Mouse (Mus musculus): ENCODE data around the gene Tbc1d4. TPM values are rescaled to one million over a fixed set of nuclear protein-coding genes. Genes with fewer than 3 reads are reported as not detected.

Gene Tbc1d4
- 2.6 and 3.2 TPM in 2 replicates for total RNA-seq (2014; rRNA removed)
- polyA plus RNA-seq (2012; rRNA removed): 0.82 and 1.0 TPM in 2 replicates

GRCm38 (mm10) chr14:101608519-101609368 is at the start of gene Tbc1d4:
Gene Tbc1d4, minus strand, starts transcription at chr14:101609191.
- 1% methylated on average over 61 of the region's 62 CpGs for WGBS
- H3K4me1 ChIP-seq (ENCODE audit: control insufficient read depth, insufficient read depth, low read length): 0 out of 2 replicates have a peak, but pooled peaks cover 1% of the 10 kb centered on the region
- H3K36me3 ChIP-seq (ENCODE audit: control insufficient read depth, insufficient read depth, low read length): no peaks in the 10 kb centered on the region
- peak within 1 kb of the TSS; percentile 59 for H3K27ac ChIP-seq (replicated peaks; ENCODE audit: insufficient read depth, low read depth, low read length)
- peak within 1 kb of the TSS; percentile 87 for H3K4me3 ChIP-seq (ENCODE audit: insufficient read depth, low read depth, low read length)
- DNase-seq (ENCODE audit: extremely low read depth, low read depth, low spot score): peak; percentile 77
- no peaks in the 10 kb centered on the region for H3K27me3 ChIP-seq (ENCODE audit: control insufficient read depth, insufficient read depth, low read length)
- no peaks in the 10 kb centered on the region for H3K79me2 ChIP-seq (ENCODE audit: control insufficient read depth, insufficient read depth, low read length)
- TF ChIP-seq POLR2A (IDR thresholded peaks at IDR 0.05; ENCODE audit: extremely low read depth, insufficient read depth, low read length): no peak
- TF ChIP-seq CTCF (IDR thresholded peaks at IDR 0.05; ENCODE audit: low read depth, low read length): peak; percentile 74
- H3K9ac ChIP-seq (ENCODE audit: low read depth, low read length): peak within 1 kb of the TSS; percentile 73

- H3K9ac ChIP-seq (ENCODE audit: low read depth, low read length): no peak overlapping the region
- TF ChIP-seq CTCF (IDR thresholded peaks at IDR 0.05; ENCODE audit: low read depth, low read length) (no peak), POLR2A (IDR thresholded peaks at IDR 0.05; ENCODE audit: extremely low read depth, insufficient read depth, low read length) (no peak)
- no peak overlapping the region for H3K27ac ChIP-seq (replicated peaks; ENCODE audit: insufficient read depth, low read depth, low read length)
- WGBS: 79% methylated on average over 10 of the region's 10 CpGs
- peaks cover 3% of the 10 kb centered on the region; the same call in 1 of the 2 replicates for H3K4me1 ChIP-seq (ENCODE audit: control insufficient read depth, insufficient read depth, low read length)
- no peak overlapping the region for H3K4me3 ChIP-seq (ENCODE audit: insufficient read depth, low read depth, low read length)
- no peaks in the 10 kb centered on the region for H3K27me3 ChIP-seq (ENCODE audit: control insufficient read depth, insufficient read depth, low read length)
- no peak for DNase-seq (ENCODE audit: extremely low read depth, low read depth, low spot score)
- no peaks in the 10 kb centered on the region for H3K36me3 ChIP-seq (ENCODE audit: control insufficient read depth, insufficient read depth, low read length)
- H3K79me2 ChIP-seq (ENCODE audit: control insufficient read depth, insufficient read depth, low read length): peaks cover 6% of the 10 kb centered on the region; the same call in 1 of the 2 replicates
Observed at GRCm38 (mm10) chr14:101656307-101656706, 47.3 kb upstream of the Tbc1d4 start.

- Histone ChIP-seq H3K27me3 (ENCODE audit: control insufficient read depth, insufficient read depth, low read length) (no peaks in the 10 kb centered on the region), H3K4me1 (ENCODE audit: control insufficient read depth, insufficient read depth, low read length) (peaks cover 3% of the 10 kb centered on the region; the same call in 1 of the 2 replicates), H3K4me3 (ENCODE audit: insufficient read depth, low read depth, low read length) (peak overlapping the region; percentile 80), H3K9ac (ENCODE audit: low read depth, low read length) (peak overlapping the region; percentile 86), H3K36me3 (ENCODE audit: control insufficient read depth, insufficient read depth, low read length) (no peaks in the 10 kb centered on the region), H3K79me2 (ENCODE audit: control insufficient read depth, insufficient read depth, low read length) (peaks cover 6% of the 10 kb centered on the region; the same call in 1 of the 2 replicates), H3K27ac (replicated peaks; ENCODE audit: insufficient read depth, low read depth, low read length) (no peak overlapping the region)
- TF ChIP-seq CTCF (IDR thresholded peaks at IDR 0.05; ENCODE audit: low read depth, low read length) (no peak), POLR2A (IDR thresholded peaks at IDR 0.05; ENCODE audit: extremely low read depth, insufficient read depth, low read length) (no peak)
- 2% methylated on average over 10 of the region's 10 CpGs for WGBS
- no peak for DNase-seq (ENCODE audit: extremely low read depth, low read depth, low spot score)
Observed at GRCm38 (mm10) chr14:101654526-101654909, 45.5 kb upstream of the Tbc1d4 start.

GRCm38 (mm10) chr14:101653581-101654525 is 44.9 kb upstream of the Tbc1d4 start, which contains the start of gene Uchl3:
Gene Uchl3, plus strand, starts transcription at chr14:101653967.
- DNase-seq (ENCODE audit: extremely low read depth, low read depth, low spot score): peak; percentile 72
- TF ChIP-seq CTCF (IDR thresholded peaks at IDR 0.05; ENCODE audit: low read depth, low read length) (peak; percentile 90), POLR2A (IDR thresholded peaks at IDR 0.05; ENCODE audit: extremely low read depth, insufficient read depth, low read length) (no peak)
- Histone ChIP-seq H3K9ac (ENCODE audit: low read depth, low read length) (peak within 1 kb of the TSS; percentile 86), H3K36me3 (ENCODE audit: control insufficient read depth, insufficient read depth, low read length) (no peaks in the 10 kb centered on the region), H3K27ac (replicated peaks; ENCODE audit: insufficient read depth, low read depth, low read length) (peak within 1 kb of the TSS; percentile 75), H3K4me3 (ENCODE audit: insufficient read depth, low read depth, low read length) (peak within 1 kb of the TSS; percentile 80), H3K27me3 (ENCODE audit: control insufficient read depth, insufficient read depth, low read length) (no peaks in the 10 kb centered on the region), H3K4me1 (ENCODE audit: control insufficient read depth, insufficient read depth, low read length) (peaks cover 3% of the 10 kb centered on the region; the same call in 1 of the 2 replicates), H3K79me2 (ENCODE audit: control insufficient read depth, insufficient read depth, low read length) (peaks cover 6% of the 10 kb centered on the region; the same call in 1 of the 2 replicates)
- WGBS: 1% methylated on average over 81 of the region's 81 CpGs

GRCm38 (mm10) chr14:101652571-101652970 is 43.6 kb upstream of the Tbc1d4 start:
- Histone ChIP-seq H3K9ac (ENCODE audit: low read depth, low read length) (no peak overlapping the region), H3K79me2 (ENCODE audit: control insufficient read depth, insufficient read depth, low read length) (peaks cover 6% of the 10 kb centered on the region; the same call in 1 of the 2 replicates), H3K36me3 (ENCODE audit: control insufficient read depth, insufficient read depth, low read length) (no peaks in the 10 kb centered on the region), H3K27ac (replicated peaks; ENCODE audit: insufficient read depth, low read depth, low read length) (no peak overlapping the region), H3K4me3 (ENCODE audit: insufficient read depth, low read depth, low read length) (no peak overlapping the region), H3K27me3 (ENCODE audit: control insufficient read depth, insufficient read depth, low read length) (no peaks in the 10 kb centered on the region), H3K4me1 (ENCODE audit: control insufficient read depth, insufficient read depth, low read length) (peaks cover 3% of the 10 kb centered on the region; the same call in 1 of the 2 replicates)
- TF ChIP-seq POLR2A (IDR thresholded peaks at IDR 0.05; ENCODE audit: extremely low read depth, insufficient read depth, low read length): no peak
- no peak for TF ChIP-seq CTCF (IDR thresholded peaks at IDR 0.05; ENCODE audit: low read depth, low read length)
- WGBS: 54% methylated on average over 6 of the region's 6 CpGs
- DNase-seq (ENCODE audit: extremely low read depth, low read depth, low spot score): peak; percentile 77
